Mouse (Mus musculus) bone marrow, adult 2 months (tissue): ENCODE measurements at regions not wholly inside any gene's neighbourhood (a gene's known extent, or its start where the extent isn't known, plus 50 kb on each side); places are given as distances from the start of the nearest gene placed in this dataset.

Source experiments
- H3K27ac ChIP-seq: fragments of 200-500 bp; 2 replicates; pipeline ENCODE4 v1.5.1; 2012; ENCODE audit warnings: low read depth, mild to moderate bottlenecking, control low read depth, inconsistent platforms, low read length; ENCODE audit not compliant: control insufficient read depth, poor library complexity, insufficient read depth
- H3K4me1 ChIP-seq: fragments of 200-500 bp; 2 replicates; pipeline ENCODE4 v1.6.1; 2011; ENCODE audit warnings: low read length; ENCODE audit not compliant: control insufficient read depth, insufficient read depth
- H3K4me3 ChIP-seq: fragments of 200-500 bp; replicated peaks from 2 replicates; pipeline ENCODE3; 2011; ENCODE audit warnings: mild to moderate bottlenecking, low read depth, low read length, control low read depth; ENCODE audit not compliant: control insufficient read depth
- CTCF ChIP-seq: fragments of 200-500 bp; IDR thresholded peaks from 2 replicates; pipeline ENCODE4 v1.5.1; 2011; ENCODE audit warnings: low read length, control low read depth; ENCODE audit not compliant: control insufficient read depth, insufficient read depth
- POLR2A ChIP-seq: fragments of 200-500 bp; IDR thresholded peaks from 2 replicates; pipeline ENCODE4 v1.6.1; 2011; ENCODE audit warnings: low read depth, mild to moderate bottlenecking, control low read depth, low read length, borderline replicate concordance; ENCODE audit not compliant: control insufficient read depth
- WGBS: fragments of 180-500 bp; shearing (Covaris S2); methylation state at CpG from one replicate; pipeline ENCODE4 v1.1.7; 2018; 5-methylcytosine and 5-hydroxymethylcytosine counted together

DNA sequence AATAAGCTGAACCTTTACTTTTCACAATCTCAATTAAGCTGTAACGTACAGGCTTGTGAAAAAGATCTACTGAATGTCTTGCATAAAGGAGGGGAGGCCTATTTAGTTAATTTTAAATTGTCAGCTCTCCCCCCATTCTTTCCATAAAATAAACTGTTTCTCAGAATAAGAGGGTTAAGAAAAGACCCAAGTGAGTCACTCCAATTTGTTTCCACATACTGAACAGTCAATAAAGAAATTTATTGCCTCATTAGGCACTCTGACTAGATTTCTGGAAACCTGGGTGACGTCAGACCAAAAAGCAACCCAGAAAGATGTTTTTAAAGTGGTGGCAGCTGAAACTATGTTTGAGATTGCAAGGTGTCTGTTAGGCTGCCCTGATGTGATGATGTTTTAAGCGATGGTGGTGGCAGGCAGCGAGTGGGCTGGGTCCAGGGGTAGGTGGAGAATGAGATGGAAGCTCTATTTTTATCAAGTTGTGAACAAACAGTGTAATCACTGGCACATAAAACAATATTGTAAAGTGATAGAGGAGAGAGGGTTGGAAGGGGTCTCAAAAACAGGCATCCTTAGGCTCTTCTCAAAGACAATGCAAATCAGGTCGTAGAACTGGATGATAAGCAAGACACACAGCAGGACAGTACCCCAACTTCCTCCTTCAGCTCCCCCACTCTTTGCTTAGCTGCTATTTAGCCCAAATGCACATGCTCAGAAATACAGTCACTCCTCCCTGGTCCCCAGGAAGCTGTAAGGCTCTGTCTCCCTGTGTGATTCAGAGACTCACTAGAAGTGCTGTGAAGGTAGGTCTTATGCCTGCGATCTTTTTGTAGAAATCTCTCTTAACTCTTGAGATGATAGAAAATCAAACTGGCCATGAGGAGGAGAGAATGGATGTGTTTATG lies 288.0 kb downstream of the Usp25 start:
- no peaks in the 10 kb centered on the region for H3K4me1 ChIP-seq
- 78% methylated on average over 6 of the region's 6 CpGs for WGBS
- H3K27ac ChIP-seq, result no peak overlapping the region
- H3K4me3 ChIP-seq, result no peak overlapping the region
- TF ChIP-seq CTCF (no peak), POLR2A (no peak)

DNA sequence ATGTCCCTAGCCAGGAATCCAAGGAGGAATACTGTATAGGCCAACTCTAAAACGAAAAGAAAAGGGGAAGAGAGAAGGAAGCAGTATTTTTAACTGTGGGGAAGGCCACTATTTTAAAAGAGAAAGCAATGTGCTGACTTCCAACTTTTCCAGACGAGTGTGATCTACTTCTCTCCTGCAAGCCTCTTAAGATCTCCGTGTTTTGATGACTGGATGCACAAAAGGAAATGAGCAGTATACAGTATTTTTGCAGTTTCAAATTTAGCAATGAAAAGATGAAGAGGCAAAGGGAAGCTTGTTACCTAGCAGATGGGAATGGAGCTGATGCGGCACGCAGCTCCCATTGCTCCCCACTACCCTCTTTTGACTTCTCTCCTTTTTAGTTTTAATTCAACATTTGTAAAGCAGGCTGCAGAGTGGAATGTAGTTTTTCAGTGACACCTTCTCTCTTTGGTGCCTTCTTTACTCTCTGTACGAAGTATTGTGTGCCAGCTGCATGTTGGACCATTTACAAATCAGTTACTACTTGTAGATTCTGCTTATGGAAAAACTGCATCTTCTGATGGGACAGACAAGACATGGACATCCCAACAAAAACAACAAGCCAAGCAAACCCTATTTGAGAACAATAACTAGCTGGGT lies 287.2 kb downstream of the Usp25 start:
- 48% methylated on average over 6 of the region's 6 CpGs for WGBS
- TF ChIP-seq CTCF, result no peak
- no peak for TF ChIP-seq POLR2A
- no peak overlapping the region for H3K4me3 ChIP-seq
- H3K27ac ChIP-seq, result no peak overlapping the region
- no peaks in the 10 kb centered on the region for H3K4me1 ChIP-seq

DNA sequence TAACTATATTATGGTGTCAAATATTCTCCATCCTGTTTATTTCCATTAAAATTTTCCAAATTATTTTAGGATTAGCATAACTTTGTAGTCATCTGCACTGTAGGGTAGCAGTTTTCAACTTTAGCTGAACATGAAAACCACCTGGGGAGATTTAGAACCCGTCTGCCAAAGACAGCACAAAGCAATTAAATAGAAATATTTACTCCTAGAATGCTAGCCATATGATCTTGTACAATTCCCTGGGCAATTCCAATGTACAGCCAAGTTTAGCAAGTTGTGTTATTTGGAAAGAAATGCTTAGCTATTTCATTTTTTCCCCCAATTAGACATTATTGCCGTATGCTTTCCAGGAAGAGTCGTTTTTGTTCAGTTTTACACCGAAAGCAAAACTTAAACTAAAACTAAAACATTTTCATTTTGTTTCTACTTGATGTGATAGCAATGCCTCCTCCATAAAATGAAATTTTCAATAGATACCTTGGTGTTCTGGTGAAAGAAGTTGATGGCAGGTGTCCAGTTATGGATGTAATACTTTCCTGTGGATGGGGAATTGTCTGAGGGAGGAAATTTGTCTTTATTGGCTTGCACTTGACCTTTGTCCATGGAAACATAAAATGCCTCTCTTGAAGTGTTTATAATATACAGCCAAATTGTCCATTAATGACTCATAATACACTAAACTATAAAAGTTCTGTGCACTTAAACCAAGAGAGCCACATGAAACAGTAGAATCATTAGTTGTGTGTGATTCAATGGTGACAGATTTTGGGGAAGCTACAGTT lies 282.3 kb downstream of the Usp25 start:
- 80% methylated on average over 4 of the region's 4 CpGs for WGBS
- Histone ChIP-seq H3K4me1 (no peaks in the 10 kb centered on the region), H3K27ac (no peak overlapping the region), H3K4me3 (no peak overlapping the region)
- TF ChIP-seq POLR2A (no peak), CTCF (no peak)

DNA sequence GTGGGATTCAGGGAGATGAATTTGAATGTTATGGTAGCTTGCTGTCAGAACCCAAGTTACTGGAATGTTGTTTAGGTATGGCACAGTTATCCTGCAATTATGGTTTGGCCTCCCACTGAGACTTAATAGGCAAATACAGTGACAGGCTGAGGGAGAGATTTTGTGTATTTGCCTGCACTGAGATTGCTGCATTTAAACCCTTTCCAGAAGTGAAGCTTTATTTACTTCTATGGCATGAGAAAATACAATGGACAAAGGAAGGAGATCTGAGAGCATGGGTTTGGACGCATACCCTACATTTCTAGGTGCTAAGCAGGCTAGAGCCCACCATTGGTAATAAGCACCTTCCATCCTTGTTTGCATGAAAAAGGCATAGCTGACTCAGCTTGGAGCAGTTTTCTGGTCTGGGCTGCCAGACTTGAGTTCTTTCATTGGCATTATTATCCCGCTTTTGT lies 278.8 kb downstream of the Usp25 start:
- no peak for TF ChIP-seq POLR2A
- no peak for TF ChIP-seq CTCF
- H3K4me3 ChIP-seq, result no peak overlapping the region
- WGBS, result 88% methylated on average over 2 of the region's 2 CpGs
- no peak overlapping the region for H3K27ac ChIP-seq
- no peaks in the 10 kb centered on the region for H3K4me1 ChIP-seq

DNA sequence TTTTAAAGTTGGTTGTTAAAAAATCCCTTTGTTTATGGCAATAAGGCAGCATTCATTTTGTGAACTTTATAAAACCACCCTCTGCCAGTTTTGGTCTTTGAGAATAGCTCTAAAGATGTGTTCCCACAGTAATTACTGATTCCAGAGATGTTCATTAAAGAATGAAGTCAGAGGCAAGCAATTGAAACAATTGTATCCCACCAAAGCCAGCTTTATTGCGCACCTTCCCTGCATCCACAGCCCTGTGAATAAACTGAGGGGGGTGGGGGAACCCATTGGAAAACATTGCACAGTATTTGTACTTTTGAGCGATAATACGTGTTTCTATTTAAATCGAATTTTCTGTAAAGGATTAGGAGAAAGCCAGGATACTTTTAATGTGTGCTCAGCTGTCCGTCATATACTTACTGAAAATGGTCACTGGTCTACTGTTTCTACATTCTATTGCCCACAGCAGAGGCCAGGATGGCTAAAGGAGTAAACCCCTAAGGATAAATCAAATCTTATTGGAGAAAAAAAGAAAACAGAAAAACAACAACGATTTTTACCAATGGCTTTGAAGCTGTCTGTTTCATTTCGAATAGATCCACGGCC lies 278.3 kb downstream of the Usp25 start:
- 83% methylated on average over 8 of the region's 8 CpGs for WGBS
- no peaks in the 10 kb centered on the region for H3K4me1 ChIP-seq
- TF ChIP-seq POLR2A (no peak), CTCF (no peak)
- no peak overlapping the region for H3K27ac ChIP-seq
- H3K4me3 ChIP-seq, result no peak overlapping the region

DNA sequence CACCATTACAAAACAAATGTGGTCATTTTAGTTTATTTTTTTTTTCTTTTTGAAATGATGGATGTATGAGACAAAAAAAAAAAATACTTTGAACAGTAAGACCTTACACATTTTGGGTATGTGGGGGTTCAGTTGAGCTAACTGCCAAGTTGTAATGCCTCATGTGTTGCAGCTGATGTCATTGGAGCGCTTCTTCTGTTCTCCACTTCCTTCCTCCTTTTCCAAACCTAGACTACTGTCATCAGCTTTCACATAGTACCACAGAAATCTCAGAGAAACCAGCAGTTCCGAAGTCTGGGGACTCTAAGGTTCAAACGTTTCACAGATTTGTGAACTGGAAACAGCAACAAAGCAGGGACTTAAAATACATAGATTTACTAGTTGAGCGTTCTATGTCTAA lies 270.7 kb downstream of the Usp25 start:
- WGBS, result 40% methylated on average over 4 of the region's 4 CpGs
- no peak overlapping the region for H3K27ac ChIP-seq
- TF ChIP-seq CTCF, result no peak
- no peak for TF ChIP-seq POLR2A
- no peak overlapping the region for H3K4me3 ChIP-seq
- H3K4me1 ChIP-seq, result no peaks in the 10 kb centered on the region

DNA sequence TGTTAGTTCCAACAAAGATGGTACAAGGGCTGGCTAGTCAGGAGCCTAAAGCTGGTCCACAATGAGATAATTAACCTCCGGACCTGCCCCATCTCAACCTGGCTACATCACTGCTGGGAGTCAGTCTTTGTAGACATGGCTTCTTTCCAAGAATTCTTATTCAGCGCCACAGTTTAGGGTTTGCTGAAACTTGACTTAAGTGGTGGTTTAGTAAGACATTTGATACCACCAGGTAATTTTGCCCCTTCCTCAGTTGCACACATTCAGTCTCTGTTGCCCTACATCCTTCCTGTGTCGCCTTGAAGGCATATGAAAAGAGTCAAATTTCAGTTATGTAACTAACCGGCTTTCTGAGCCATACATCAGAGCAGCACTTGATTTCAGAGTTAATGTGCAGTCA lies 266.4 kb downstream of the Usp25 start:
- Histone ChIP-seq H3K4me3 (no peak overlapping the region), H3K27ac (no peak overlapping the region), H3K4me1 (no peaks in the 10 kb centered on the region)
- WGBS, result 81% methylated on average over 4 of the region's 4 CpGs
- no peak for TF ChIP-seq CTCF
- TF ChIP-seq POLR2A, result no peak
